Mouse (Mus musculus): ENCODE measurements around the gene Plpp3.

- TF ChIP-seq CTCF (IDR thresholded peaks at IDR 0.05; ENCODE audit: borderline replicate concordance, insufficient read depth, low read length): no peak
- no peak for TF ChIP-seq POLR2A (IDR thresholded peaks at IDR 0.05; ENCODE audit: low read depth, low read length)
These were observed 33.7 kb downstream of the Plpp3 start for GRCm38 (mm10) chr4:105190826-105191225.
